Mouse (Mus musculus): ENCODE measurements around the gene Lamtor1. TPM values are rescaled to one million over a fixed set of nuclear protein-coding genes. Genes with fewer than 3 reads are reported as not detected.
A peak's percentile ranks its signal among the peaks of the same experiment; 100 is the strongest.

Gene Lamtor1
- polyA plus RNA-seq, 1 experiment from 2014 or later = 134 TPM

DNA sequence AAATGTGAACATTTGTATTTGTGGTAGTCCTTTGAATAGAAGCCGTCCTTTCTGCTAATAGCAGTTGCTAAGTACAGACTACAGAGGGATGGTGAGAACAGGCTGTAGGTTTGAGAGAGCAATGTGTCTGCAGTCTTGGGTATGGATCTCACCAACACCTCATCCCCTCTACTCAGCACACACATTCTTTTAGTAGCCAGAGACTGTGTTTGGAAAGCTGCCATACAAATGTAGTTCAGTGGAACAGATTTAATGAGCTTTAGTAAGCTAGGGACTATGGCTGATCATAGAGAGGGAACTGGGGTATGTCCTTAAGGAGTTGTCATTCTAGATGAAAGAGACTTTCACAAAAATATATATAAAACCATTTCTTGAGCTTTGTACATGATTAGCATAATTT is 61.6 kb downstream of the Lamtor1 start:
- Histone ChIP-seq H3K4me3 (ENCODE audit: low read depth, low read length) (no peak overlapping the region), H3K27ac (ENCODE audit: low read depth, low read length) (no peak overlapping the region), H3K36me3 (ENCODE audit: control insufficient read depth, insufficient read depth, low read length) (no peaks in the 10 kb centered on the region), H3K4me1 (ENCODE audit: control insufficient read depth, insufficient read depth, low read length) (peaks cover 16% of the 10 kb centered on the region), H3K9ac (ENCODE audit: low read length) (no peak overlapping the region), H3K27me3 (ENCODE audit: control insufficient read depth, insufficient read depth, low read length) (no peaks in the 10 kb centered on the region), H3K9me3 (ENCODE audit: control insufficient read depth, low read length) (no peaks in the 10 kb centered on the region), H3K4me2 (ENCODE audit: low read depth) (no peak overlapping the region)
- WGBS = 81% methylated on average over 1 of the region's 1 CpGs
- ATAC-seq (ENCODE audit: insufficient read depth, low FRiP score, low TSS enrichment) = no peak
- DNase-seq (ENCODE audit: low spot score) = no peak

DNA sequence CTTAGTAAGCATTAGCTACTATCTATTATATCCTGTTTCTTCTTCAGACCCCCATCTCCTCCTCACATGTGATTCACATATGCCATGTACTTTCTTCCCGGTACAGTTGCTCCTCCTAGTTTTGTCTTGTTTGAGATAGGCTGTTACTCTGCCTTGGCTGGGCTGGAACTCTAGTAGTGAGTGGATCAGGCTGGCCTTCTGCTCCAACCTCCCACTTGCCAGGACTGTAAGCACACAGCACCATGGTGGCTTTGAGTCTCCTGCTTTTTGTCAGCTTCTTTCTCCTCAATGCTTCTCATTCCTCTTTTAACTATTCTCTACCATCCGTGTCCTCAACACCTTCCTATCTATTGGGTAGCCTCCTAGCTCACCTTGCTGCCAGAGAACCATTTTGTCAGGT is 63.0 kb downstream of the Lamtor1 start:
- no peaks in the 10 kb centered on the region for H3K36me3 ChIP-seq (ENCODE audit: control insufficient read depth, insufficient read depth, low read length)
- no peak overlapping the region for H3K4me2 ChIP-seq (ENCODE audit: low read depth)
- WGBS = 61% methylated on average over 2 of the region's 2 CpGs
- H3K9ac ChIP-seq (ENCODE audit: low read length) = no peak overlapping the region
- ATAC-seq (ENCODE audit: insufficient read depth, low FRiP score, low TSS enrichment) (no peak), DNase-seq (ENCODE audit: low spot score) (no peak)
- H3K4me3 ChIP-seq (ENCODE audit: low read depth, low read length) = no peak overlapping the region
- no peaks in the 10 kb centered on the region for H3K27me3 ChIP-seq (ENCODE audit: control insufficient read depth, insufficient read depth, low read length)
- H3K9me3 ChIP-seq (ENCODE audit: control insufficient read depth, low read length) = no peaks in the 10 kb centered on the region
- peaks cover 18% of the 10 kb centered on the region for H3K4me1 ChIP-seq (ENCODE audit: control insufficient read depth, insufficient read depth, low read length)
- no peak overlapping the region for H3K27ac ChIP-seq (ENCODE audit: low read depth, low read length)

DNA sequence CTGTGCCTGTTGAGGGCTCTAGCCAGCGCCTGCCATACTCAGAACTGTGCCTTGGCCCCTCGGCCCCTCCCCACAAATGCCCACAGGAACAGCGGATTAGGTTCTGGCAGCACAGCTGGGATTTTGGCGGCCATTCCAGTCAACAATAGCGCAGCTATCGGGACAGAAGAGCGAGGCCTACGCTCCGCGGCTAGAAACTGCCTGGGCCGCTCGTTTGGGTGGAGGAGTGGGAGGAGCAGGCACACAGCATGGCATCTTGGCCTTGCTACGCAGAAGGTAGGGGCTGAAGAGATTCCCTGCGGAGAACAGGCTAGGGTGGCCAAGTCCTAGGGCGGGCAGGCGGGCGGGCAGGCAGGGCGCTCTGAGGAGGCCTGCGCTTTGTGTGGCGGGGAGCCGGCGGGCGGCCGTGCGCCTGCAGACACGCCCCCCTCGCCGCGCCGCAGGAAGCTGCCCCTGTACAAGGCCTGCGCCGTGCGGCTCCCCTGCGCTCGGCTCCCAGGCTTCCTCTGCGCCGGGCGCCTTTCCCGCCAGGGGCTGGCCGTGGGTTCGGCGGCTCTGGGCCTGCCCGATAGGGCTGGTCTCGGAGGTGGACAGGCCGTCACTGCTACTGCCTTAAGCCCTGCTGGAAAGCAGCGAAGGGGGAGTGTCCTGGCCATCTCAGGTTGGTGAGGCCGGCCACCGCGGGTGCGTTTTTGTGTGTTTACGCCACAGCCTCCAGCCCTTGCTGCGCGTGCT is 64.2 kb downstream of the Lamtor1 start:
- ATAC-seq (ENCODE audit: insufficient read depth, low FRiP score, low TSS enrichment) = peak; percentile 90
- Histone ChIP-seq H3K9me3 (ENCODE audit: control insufficient read depth, low read length) (no peaks in the 10 kb centered on the region), H3K4me3 (ENCODE audit: low read depth, low read length) (peak overlapping the region; percentile 68), H3K4me2 (ENCODE audit: low read depth) (peak overlapping the region; percentile 59), H3K27ac (ENCODE audit: low read depth, low read length) (peak overlapping the region; percentile 96), H3K9ac (ENCODE audit: low read length) (peak overlapping the region; percentile 94), H3K36me3 (ENCODE audit: control insufficient read depth, insufficient read depth, low read length) (no peaks in the 10 kb centered on the region), H3K27me3 (ENCODE audit: control insufficient read depth, insufficient read depth, low read length) (no peaks in the 10 kb centered on the region), H3K4me1 (ENCODE audit: control insufficient read depth, insufficient read depth, low read length) (peaks cover 18% of the 10 kb centered on the region)
- peak; percentile 89 for DNase-seq (ENCODE audit: low spot score)
- under 1% methylated on average over 46 of the region's 53 CpGs for WGBS

DNA sequence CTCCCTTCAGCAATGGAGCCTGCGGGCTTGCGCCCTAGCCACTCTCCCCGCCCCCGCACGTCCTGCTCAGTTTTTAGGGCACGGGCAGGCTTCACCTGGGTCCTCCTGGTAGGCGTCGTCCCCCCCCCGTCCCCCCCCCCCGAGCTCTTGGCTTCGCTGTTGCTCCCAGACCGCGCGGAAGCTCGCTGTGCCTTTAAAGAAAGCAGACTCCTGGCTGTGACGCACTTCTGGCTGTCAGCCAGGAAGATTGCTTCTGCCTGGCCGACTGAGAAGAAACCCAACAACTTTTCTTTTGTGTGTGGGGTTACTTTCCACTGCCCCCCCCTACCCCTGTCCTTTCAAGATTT is 64.7 kb downstream of the Lamtor1 start:
- peaks cover 18% of the 10 kb centered on the region for H3K4me1 ChIP-seq (ENCODE audit: control insufficient read depth, insufficient read depth, low read length)
- H3K27ac ChIP-seq (ENCODE audit: low read depth, low read length) = peak overlapping the region; percentile 96
- ATAC-seq (ENCODE audit: insufficient read depth, low FRiP score, low TSS enrichment) = peak; percentile 70
- peak overlapping the region; percentile 59 for H3K4me2 ChIP-seq (ENCODE audit: low read depth)
- H3K9ac ChIP-seq (ENCODE audit: low read length) = peak overlapping the region; percentile 94
- H3K36me3 ChIP-seq (ENCODE audit: control insufficient read depth, insufficient read depth, low read length) = no peaks in the 10 kb centered on the region
- H3K9me3 ChIP-seq (ENCODE audit: control insufficient read depth, low read length) = no peaks in the 10 kb centered on the region
- 0% methylated on average over 15 of the region's 17 CpGs for WGBS
- H3K27me3 ChIP-seq (ENCODE audit: control insufficient read depth, insufficient read depth, low read length) = no peaks in the 10 kb centered on the region
- peak overlapping the region; percentile 68 for H3K4me3 ChIP-seq (ENCODE audit: low read depth, low read length)
- peak; percentile 86 for DNase-seq (ENCODE audit: low spot score)

DNA sequence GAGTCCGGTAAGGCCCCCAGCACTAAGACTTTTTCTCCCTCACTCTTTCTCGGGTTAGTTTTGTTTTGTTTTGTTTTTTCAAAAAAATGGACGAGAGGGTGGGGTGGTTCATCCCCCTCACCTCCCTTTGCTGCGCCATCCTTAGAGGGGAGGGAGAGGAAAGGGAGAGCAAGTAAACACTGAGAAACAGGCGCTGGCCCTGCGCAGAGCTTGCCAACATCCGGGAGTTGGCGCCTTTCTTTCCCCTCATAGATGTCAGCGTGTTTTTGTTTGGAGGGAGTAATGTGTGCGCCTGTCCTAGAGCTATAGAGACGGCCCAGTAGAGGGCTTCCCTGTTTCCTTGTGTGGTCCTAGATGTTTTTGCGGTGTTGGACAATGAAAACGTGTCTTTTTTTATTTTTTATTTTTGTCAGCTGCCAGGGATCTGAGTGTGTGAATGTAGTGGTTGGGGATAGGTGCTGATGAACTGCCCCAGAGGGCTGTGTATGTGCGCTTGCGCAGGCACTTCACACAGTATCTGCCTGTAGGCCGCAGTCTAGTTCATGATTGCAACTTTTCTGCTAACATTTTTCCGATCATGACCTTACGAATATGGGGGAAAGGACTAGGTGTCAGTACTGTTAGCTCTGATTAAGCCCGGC is 65.2 kb downstream of the Lamtor1 start:
- Histone ChIP-seq H3K36me3 (ENCODE audit: control insufficient read depth, insufficient read depth, low read length) (no peaks in the 10 kb centered on the region), H3K4me3 (ENCODE audit: low read depth, low read length) (peak overlapping the region; percentile 68), H3K27ac (ENCODE audit: low read depth, low read length) (peak overlapping the region; percentile 96), H3K9ac (ENCODE audit: low read length) (peak overlapping the region; percentile 94), H3K27me3 (ENCODE audit: control insufficient read depth, insufficient read depth, low read length) (no peaks in the 10 kb centered on the region), H3K4me2 (ENCODE audit: low read depth) (peak overlapping the region; percentile 59), H3K4me1 (ENCODE audit: control insufficient read depth, insufficient read depth, low read length) (peaks cover 18% of the 10 kb centered on the region), H3K9me3 (ENCODE audit: control insufficient read depth, low read length) (no peaks in the 10 kb centered on the region)
- WGBS = 10% methylated on average over 19 of the region's 19 CpGs
- ATAC-seq (ENCODE audit: insufficient read depth, low FRiP score, low TSS enrichment) (peak; percentile 62), DNase-seq (ENCODE audit: low spot score) (peak; percentile 76)

DNA sequence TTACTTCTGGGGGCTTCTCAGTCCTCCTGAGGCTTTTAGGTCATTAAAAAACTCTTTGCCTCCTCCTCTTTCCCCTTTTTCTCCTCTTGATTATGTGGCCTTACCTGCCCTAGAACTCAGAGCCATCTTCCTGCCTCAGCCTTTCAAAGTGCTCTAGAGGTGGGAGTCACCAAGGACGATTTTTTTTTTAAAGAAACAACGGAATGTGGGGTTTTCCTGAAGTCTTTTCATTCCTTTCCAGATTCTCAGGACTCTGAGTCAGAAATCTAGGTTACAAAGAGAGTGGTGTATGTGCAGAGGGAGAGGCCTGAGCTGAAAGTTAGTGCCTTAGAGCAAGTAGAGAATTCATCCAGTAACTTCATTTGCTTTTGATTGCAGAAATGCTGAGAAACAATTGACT is 66.0 kb downstream of the Lamtor1 start:
- WGBS = 64% methylated on average over 2 of the region's 2 CpGs
- no peaks in the 10 kb centered on the region for H3K9me3 ChIP-seq (ENCODE audit: control insufficient read depth, low read length)
- ATAC-seq (ENCODE audit: insufficient read depth, low FRiP score, low TSS enrichment) (no peak), DNase-seq (ENCODE audit: low spot score) (no peak)
- no peaks in the 10 kb centered on the region for H3K36me3 ChIP-seq (ENCODE audit: control insufficient read depth, insufficient read depth, low read length)
- H3K4me3 ChIP-seq (ENCODE audit: low read depth, low read length) = peak overlapping the region; percentile 68
- H3K27ac ChIP-seq (ENCODE audit: low read depth, low read length) = peak overlapping the region; percentile 96
- no peaks in the 10 kb centered on the region for H3K27me3 ChIP-seq (ENCODE audit: control insufficient read depth, insufficient read depth, low read length)
- peaks cover 18% of the 10 kb centered on the region for H3K4me1 ChIP-seq (ENCODE audit: control insufficient read depth, insufficient read depth, low read length)
- H3K9ac ChIP-seq (ENCODE audit: low read length) = peak overlapping the region; percentile 94
- H3K4me2 ChIP-seq (ENCODE audit: low read depth) = peak overlapping the region; percentile 59

DNA sequence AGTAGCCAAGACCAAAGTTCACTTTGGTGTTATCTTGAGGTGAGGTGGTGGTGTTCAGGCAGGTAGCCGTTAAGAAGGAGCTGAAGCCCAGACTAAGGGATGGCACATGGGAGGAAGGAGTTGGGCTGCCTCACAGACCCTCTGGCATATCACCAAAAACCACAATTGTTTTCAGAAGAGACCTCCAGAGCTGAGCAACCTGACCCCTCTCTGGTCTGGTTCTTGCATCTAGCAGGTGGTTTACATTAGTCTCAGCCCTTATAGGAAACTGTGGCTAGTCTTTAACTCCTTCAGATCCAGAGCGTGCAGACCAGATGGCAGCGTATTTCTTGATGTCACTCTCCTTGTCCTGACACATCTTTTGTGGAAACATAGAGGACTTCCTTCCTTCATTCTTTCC is 68.0 kb downstream of the Lamtor1 start:
- Histone ChIP-seq H3K9ac (ENCODE audit: low read length) (no peak overlapping the region), H3K27me3 (ENCODE audit: control insufficient read depth, insufficient read depth, low read length) (no peaks in the 10 kb centered on the region), H3K36me3 (ENCODE audit: control insufficient read depth, insufficient read depth, low read length) (no peaks in the 10 kb centered on the region), H3K4me1 (ENCODE audit: control insufficient read depth, insufficient read depth, low read length) (peaks cover 16% of the 10 kb centered on the region), H3K4me2 (ENCODE audit: low read depth) (no peak overlapping the region), H3K4me3 (ENCODE audit: low read depth, low read length) (no peak overlapping the region), H3K9me3 (ENCODE audit: control insufficient read depth, low read length) (no peaks in the 10 kb centered on the region), H3K27ac (ENCODE audit: low read depth, low read length) (no peak overlapping the region)
- WGBS = 70% methylated on average over 3 of the region's 3 CpGs
- ATAC-seq (ENCODE audit: insufficient read depth, low FRiP score, low TSS enrichment) (no peak), DNase-seq (ENCODE audit: low spot score) (no peak)

DNA sequence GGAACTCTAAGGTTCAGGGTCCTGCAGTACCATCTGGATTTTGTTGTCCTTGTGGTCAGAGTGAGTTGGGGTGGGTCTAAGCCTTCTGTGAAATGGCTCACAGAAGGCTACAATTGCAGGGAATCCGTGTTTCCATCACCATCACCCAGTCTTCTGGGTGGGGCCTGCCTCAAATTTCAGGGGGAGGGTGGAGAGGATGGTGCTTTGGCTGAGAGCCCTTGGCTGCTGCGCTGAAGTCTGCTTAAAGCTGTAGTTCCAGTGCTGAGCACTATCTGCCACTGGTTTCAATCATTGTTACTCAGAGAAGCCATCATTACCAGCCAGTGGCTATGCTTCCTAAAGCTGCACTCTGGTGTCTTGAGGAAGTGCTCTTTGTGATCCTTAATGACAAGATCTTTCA is 68.8 kb downstream of the Lamtor1 start:
- Histone ChIP-seq H3K4me3 (ENCODE audit: low read depth, low read length) (no peak overlapping the region), H3K9ac (ENCODE audit: low read length) (no peak overlapping the region), H3K4me1 (ENCODE audit: control insufficient read depth, insufficient read depth, low read length) (peaks cover 12% of the 10 kb centered on the region), H3K9me3 (ENCODE audit: control insufficient read depth, low read length) (no peaks in the 10 kb centered on the region), H3K4me2 (ENCODE audit: low read depth) (no peak overlapping the region), H3K27ac (ENCODE audit: low read depth, low read length) (no peak overlapping the region), H3K27me3 (ENCODE audit: control insufficient read depth, insufficient read depth, low read length) (no peaks in the 10 kb centered on the region), H3K36me3 (ENCODE audit: control insufficient read depth, insufficient read depth, low read length) (no peaks in the 10 kb centered on the region)
- ATAC-seq (ENCODE audit: insufficient read depth, low FRiP score, low TSS enrichment) (no peak), DNase-seq (ENCODE audit: low spot score) (no peak)
- 53% methylated on average over 2 of the region's 2 CpGs for WGBS
